ENCODE assay signal across 1 mouse cellular context in the genomic region with DNA sequence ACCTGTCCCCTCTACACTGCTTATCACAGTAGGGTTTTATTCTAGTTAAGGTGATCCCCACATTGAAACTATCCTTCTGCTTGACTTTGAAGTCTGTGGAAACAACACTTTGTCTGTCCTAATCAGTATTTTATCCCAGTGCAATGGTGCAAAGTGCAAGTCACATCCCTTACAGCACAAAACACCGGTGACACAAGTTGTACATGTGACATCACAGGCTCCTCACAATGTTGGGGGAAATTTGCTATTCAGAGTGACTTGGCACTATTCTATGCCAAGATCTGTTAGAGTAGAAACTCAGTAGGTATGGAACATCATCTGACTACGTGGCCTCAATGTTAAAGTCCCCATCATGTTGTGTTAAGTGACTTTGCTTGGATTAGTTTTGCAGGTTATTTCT. TPM values are rescaled to one million over a fixed set of nuclear protein-coding genes. Genes with fewer than 3 reads are reported as not detected.
"Had no signal": no experiment of that assay in that cellular context is flagged by ENCODE, and none has a peak within 500 bp of the region (broad histone marks: within the 10 kb centered on the region; RNA-seq: fewer than 3 reads in every experiment).

No protein-coding gene starts in this region.

RNA-seq across cellular contexts. Expression of a gene that starts 7.0 kb away (rescaled TPM):
- polyA plus RNA-seq: liver, adult 2 months had no signal
